Mouse (Mus musculus): Measurements from ENCODE around the gene Otulinl.

DNA sequence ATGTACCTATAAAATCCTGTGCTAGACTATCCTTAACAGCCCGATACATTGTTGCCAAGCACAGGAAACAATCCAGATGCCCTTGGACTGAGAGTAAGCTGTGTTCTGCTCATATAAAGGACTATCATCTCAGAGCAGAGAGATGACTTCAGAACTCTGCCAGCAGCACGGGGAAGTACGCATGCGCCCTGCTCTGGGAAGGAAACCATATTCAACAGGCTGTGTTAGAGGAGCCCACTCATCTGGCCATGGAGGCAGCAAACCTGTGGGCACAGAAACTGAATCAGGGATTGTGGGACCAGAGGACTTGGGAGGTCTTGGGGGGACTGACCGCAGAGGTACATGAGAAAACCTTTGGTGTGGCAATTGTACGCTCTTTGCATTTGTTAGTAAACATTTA, 19.7 kb downstream of the Otulinl start:
- TF ChIP-seq CTCF (IDR thresholded peaks at IDR 0.05; ENCODE audit: low read depth, low read length) (no peak), TAL1 (conservative IDR thresholded peaks at IDR 0.05; ENCODE audit: low read depth, low read length) (no peak), POLR2AphosphoS5 (IDR thresholded peaks at IDR 0.05; ENCODE audit: insufficient replicate concordance, low read depth, low read length) (no peak), GATA1 (IDR thresholded peaks at IDR 0.05; ENCODE audit: borderline replicate concordance, low read length) (no peak)
